Mouse (Mus musculus): ENCODE results near the gene Vmn1r209. TPM values are rescaled to one million over a fixed set of nuclear protein-coding genes. Genes with fewer than 3 reads are reported as not detected.
"Not testable (repeated sequence)": the region's sequence is repeated elsewhere in the genome, so short reads cannot be mapped to it uniquely, and the experiment has no call there.

The Vmn1r209 gene
- total RNA-seq (2022): not detected

DNA sequence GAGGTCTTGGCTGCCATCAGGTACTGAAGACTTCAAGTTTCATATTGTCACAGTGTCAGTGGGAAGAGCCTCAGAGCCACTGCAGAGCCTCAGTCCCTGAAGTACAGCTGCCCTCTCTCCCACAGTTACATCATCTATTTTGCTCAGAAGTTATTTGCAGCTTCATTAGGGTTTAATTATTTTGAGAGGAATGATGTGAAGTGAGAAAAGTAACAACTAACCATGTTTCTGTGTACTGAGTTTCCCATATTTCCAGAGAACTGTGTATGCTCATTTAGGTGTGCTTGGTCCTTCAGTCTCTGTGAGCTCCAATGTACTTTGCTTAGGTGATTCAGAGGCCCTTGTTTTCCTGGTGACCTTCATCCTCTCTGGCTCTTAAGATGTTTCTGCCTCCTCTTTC is at the start of gene Vmn1r209:
Vmn1r209 (minus strand) TSS at position 101 of the 400 bp plus-strand sequence.
- DNase-seq (ENCODE audit: low spot score in 2 of 2): not testable (repeated sequence)

- no peak for DNase-seq (ENCODE audit: low spot score in 2 of 2)
Measured at GRCm38 (mm10) chr13:22857461-22857860, 48.0 kb upstream of the Vmn1r209 start, which contains the start of gene Vmn1r211. TSS of gene Vmn1r211 (minus strand) at chr13:22857561.

DNA sequence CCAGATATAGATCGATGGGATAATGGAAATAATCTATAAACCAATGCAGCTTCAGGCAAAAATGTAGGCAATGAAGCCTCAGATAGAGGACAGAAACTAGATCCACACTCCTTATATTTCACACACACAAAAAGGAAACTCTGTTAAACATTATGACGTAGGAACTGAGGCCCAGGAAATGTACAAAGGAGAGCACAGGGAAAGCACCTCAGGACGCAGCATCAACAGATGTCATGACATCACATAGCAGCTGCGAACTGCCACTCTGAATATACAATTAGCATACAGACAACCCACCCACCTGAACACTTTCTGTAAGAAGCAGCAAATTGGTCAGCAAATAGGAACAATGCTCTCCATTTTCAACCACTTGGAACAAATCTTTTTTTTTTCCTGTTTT is 45.3 kb upstream of the Vmn1r209 start:
- no peak for DNase-seq (ENCODE audit: low spot score in 2 of 2)

DNA sequence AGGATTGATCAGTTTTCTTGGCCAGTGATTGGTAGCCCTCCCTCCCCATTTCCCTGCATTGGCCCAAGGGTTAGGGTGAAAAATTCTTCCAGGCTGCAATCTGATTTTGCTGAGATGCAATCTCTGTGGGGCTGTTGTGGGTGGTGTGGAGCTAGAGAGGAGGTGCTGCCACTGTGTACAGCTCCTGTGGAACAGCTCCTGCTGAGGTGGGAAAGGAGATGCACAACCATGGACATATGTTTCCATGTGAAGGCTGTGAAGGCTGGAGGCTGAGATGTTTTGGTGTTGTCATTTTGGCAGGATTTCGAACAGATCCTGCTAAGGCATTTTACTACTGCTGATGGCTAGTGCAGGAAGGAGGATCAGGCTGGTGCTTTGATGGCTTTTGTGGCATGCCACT is 37.3 kb upstream of the Vmn1r209 start:
- no peak for DNase-seq (ENCODE audit: low spot score in 2 of 2)

GRCm38 (mm10) chr13:22844304-22844703 is 34.8 kb upstream of the Vmn1r209 start:
- DNase-seq (ENCODE audit: low spot score in 2 of 2): not testable (repeated sequence)

- DNase-seq (ENCODE audit: low spot score in 2 of 2): no peak
Measured at GRCm38 (mm10) chr13:22831248-22831647, 21.8 kb upstream of the Vmn1r209 start, which contains the start of gene Vmn1r210. TSS of gene Vmn1r210 (minus strand) at chr13:22831348.

DNA sequence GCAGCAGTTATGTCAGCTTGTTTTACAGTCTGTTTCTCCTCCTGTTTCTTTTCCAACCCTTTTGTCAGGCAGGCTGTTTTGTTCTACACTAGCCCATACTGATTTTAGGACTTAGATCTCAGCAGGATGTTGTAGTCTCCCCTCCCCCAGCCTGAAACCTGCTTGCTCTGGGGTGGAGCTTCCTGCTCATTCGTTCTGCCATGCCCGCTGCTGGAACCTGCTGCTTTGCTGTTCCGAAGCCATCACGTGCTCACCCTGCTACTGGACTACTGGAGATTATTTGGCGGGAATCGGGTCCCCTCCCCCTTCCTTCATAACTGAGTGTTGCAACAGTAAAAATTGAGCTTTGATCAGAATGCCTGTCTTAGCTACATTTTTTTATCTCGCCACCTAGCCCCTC is 19.9 kb upstream of the Vmn1r209 start:
- DNase-seq (ENCODE audit: low spot score in 2 of 2): not testable (repeated sequence)

- not testable (repeated sequence) for DNase-seq (ENCODE audit: low spot score in 2 of 2)
Measured at GRCm38 (mm10) chr13:22821601-22822000, 12.1 kb upstream of the Vmn1r209 start.

GRCm38 (mm10) chr13:22788096-22788495 is 21.4 kb downstream of the Vmn1r209 start:
- not testable (repeated sequence) for DNase-seq (ENCODE audit: low spot score in 2 of 2)

DNA sequence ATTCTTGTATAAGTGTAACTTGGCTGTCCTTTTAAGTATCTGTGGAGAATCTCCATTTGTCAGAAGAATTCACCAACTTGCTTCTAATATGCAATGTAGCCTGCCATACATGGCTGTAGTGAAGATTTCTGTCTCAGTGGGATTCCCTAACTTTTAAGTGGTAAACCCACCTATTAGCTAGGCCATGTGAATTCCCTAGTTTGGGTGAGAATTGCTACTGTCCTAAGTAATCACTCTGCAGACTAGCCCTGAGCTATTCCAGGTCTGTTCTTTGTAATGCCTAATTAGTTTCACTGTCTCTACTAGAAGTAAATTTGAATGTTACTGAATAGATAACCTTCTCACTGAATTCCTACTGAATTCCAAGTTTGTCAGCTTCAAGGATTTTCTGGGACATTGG is 25.3 kb downstream of the Vmn1r209 start:
- not testable (repeated sequence) for DNase-seq (ENCODE audit: low spot score in 2 of 2)

DNA sequence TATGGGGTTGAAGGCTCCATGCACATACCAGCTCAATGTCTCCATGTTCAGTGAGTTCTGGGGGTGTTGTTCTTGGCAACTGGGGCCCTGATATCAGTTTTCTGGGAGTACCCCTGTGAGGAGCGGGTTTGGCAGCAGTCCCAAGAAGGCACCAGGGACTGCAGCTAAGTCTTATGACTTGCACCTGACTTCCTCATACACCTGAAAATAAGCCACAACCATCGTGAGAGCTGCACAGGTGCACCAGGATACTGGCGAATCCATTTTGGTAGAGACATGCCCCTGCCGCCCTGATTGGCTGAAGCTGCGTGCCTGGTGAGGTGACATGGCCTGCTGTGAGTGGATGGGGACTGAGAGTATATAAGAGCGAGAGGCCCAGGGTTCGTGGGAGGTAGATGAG is 32.2 kb downstream of the Vmn1r209 start, which contains the start of gene Vmn1r208:
Vmn1r208 (minus strand) TSS at position 101 of the 400 bp plus-strand sequence.
- not testable (repeated sequence) for DNase-seq (ENCODE audit: low spot score in 2 of 2)

DNA sequence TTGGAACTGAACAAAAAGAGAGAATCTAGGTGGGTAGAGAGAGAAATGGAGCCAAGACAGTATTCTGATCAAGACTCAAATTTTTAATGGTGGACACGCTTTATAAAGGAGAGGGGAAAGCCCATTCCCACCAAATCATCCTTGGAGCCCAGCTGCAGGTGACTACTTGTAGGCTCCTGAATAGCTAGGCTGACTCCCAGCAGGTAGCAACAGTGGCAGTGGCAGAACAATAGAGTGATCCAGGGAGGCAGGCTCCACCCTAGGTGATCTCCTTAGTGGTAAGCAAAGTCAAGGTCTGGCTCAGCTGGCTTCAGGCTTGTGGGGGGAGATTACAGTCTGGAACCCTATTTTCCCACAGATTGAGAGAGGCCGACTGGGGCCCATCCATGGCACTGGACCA is 37.9 kb downstream of the Vmn1r209 start:
- not testable (repeated sequence) for DNase-seq (ENCODE audit: low spot score in 2 of 2)

Other genes starting within 250 kb of the Vmn1r209 start
- gene Vmn1r205, start 216.7 kb downstream of the Vmn1r209 start, total RNA-seq (2022): not detected
- gene Vmn1r206, start 185.4 kb downstream of the Vmn1r209 start, total RNA-seq (2022): not detected
- not detected for gene Vmn1r207-ps, start 80.1 kb downstream of the Vmn1r209 start, total RNA-seq (2022)
- not detected for gene Vmn1r208, start 32.3 kb downstream of the Vmn1r209 start, total RNA-seq (2022)
- not detected for gene Vmn1r210, start 21.7 kb upstream of the Vmn1r209 start, total RNA-seq (2022)
- gene Vmn1r211, start 47.9 kb upstream of the Vmn1r209 start, total RNA-seq (2022): not detected
- not detected for gene Vmn1r212, start 74.5 kb upstream of the Vmn1r209 start, total RNA-seq (2022)
- gene Vmn1r213, start 198.0 kb upstream of the Vmn1r209 start, total RNA-seq (2022): not detected
- not detected for gene Vmn1r214, start 220.7 kb upstream of the Vmn1r209 start, total RNA-seq (2022)